22 mouse cellular contexts compared by ENCODE assay signal in the genomic region with DNA sequence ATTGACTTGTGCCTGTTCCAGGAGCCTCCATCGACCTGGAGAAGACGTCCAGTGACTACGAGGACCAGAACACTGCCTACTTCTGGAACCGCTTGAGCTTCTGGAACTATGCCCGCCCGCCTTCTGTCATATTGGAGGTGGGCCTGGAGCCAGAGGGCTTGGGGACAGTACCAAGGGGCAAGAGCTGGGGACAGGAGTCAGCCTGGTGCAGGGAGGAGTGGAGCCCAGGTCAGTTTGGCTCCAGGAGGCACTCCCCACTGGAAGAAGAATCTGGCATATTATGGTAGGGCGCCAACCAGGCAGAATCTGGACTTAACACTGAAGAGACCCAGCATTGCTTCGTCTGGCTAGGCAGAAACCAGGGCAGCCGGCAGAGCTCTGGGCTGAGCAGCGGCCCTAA. TPM values are rescaled to one million over a fixed set of nuclear protein-coding genes. Genes with fewer than 3 reads are reported as not detected.
DNase-seq lines count a peak whose midpoint lies in the region; TF ChIP-seq lines count a peak whose summit lies in the region.
"Had no signal": no experiment of that assay in that cellular context is flagged by ENCODE, and none has a peak within 500 bp of the region (broad histone marks: within the 10 kb centered on the region; RNA-seq: fewer than 3 reads in every experiment).

No protein-coding gene starts in this region.

- no peak overlapping the region for H3K27ac ChIP-seq in testis, adult 2 months (ENCODE audit: control insufficient read depth, insufficient read depth, low read depth, low read length)
- H3K27ac ChIP-seq: embryonic facial prominence, embryonic 10.5 days; forebrain, embryonic 15.5 days; heart, adult 2 months; layer of hippocampus, adult 2 months; liver, embryonic 14.5 days; midbrain, embryonic 15.5 days; stomach, embryonic 15.5 days had no signal

- H3K4me3 ChIP-seq in testis, adult 2 months (ENCODE audit: control insufficient read depth, low read depth, low read length), result peak overlapping the region; percentile 91
- H3K4me3 ChIP-seq: embryonic facial prominence, embryonic 10.5 days; forebrain, embryonic 15.5 days; heart, adult 2 months; layer of hippocampus, adult 2 months; midbrain, embryonic 15.5 days; stomach, embryonic 15.5 days had no signal

- H3K4me1 ChIP-seq in testis, adult 2 months (ENCODE audit: control insufficient read depth, insufficient read depth, low read length), result peaks cover 11% of the 10 kb centered on the region

- no peak for TF ChIP-seq POLR2A in testis, adult 2 months (IDR thresholded peaks at IDR 0.05; ENCODE audit: control insufficient read depth, low read depth, low read length)

- no peaks in the 10 kb centered on the region for H3K36me3 ChIP-seq in testis, adult 2 months (ENCODE audit: control insufficient read depth, insufficient read depth, low read length)

- peak; percentile 25 for DNase-seq in kidney, adult 9 months
- DNase-seq in kidney, postnatal 25 days, result no peak
- DNase-seq in testis, postnatal 14 days (ENCODE audit: low spot score), result no peak
- DNase-seq in cerebellum, adult 9-10 months, result peak; percentile 80
- DNase-seq in liver, result no peak
- no peak for DNase-seq in gastrocnemius, postnatal 36 days
- DNase-seq: heart, adult 2 months; thymus, postnatal 14 days had no signal

- TF ChIP-seq CTCF in testis, adult 2 months (IDR thresholded peaks at IDR 0.05; ENCODE audit: control insufficient read depth, insufficient read depth, insufficient replicate concordance, low read depth, low read length), result no peak

- intact Hi-C loops in gastrocnemius, postnatal 36 days (cut with DNase I), result no loop called here

- no peaks in the 10 kb centered on the region for H3K27me3 ChIP-seq in testis, adult 2 months (ENCODE audit: control insufficient read depth, insufficient read depth, low read length)
- H3K27me3 ChIP-seq: forebrain, embryonic 15.5 days; midbrain, embryonic 15.5 days; stomach, embryonic 15.5 days had no signal

RNA-seq across cellular contexts. Expression of a gene that starts 2.9 kb away (rescaled TPM):
- polyA plus RNA-seq in testis, adult 2 months (2012; rRNA removed), result 844 and 859 TPM in 2 replicates
- not detected for total RNA-seq in gastrocnemius, postnatal 36 days (2021)

RNA-seq across cellular contexts. Expression of a gene that starts 15.2 kb away (rescaled TPM):
- polyA plus RNA-seq in testis, adult 2 months (2012; rRNA removed), result 2.7 TPM in 2 replicates
- not detected for total RNA-seq in gastrocnemius, postnatal 36 days (2021)
- total RNA-seq: gastrocnemius, adult 8-10 months; heart, adult 2 months; layer of hippocampus, adult 2 months; megakaryocyte, adult 5-6 weeks had no signal
- polyA plus RNA-seq: embryonic facial prominence, embryonic 10.5 days; forebrain, embryonic 15.5 days; G1E; heart, embryonic 16.5 days; hindbrain, embryonic 11.5 days; limb, embryonic 11.5 days; liver, embryonic 14.5 days; midbrain, embryonic 15.5 days; spleen, adult 2 months had no signal

RNA-seq across cellular contexts. Expression of a gene that starts 43.8 kb away (rescaled TPM):
- polyA plus RNA-seq in testis, adult 2 months (2012; rRNA removed), result 16.1 and 22.1 TPM in 2 replicates
- 1 to 10 TPM; 8.3 to 9.6 TPM for total RNA-seq in gastrocnemius, postnatal 36 days (2021)

RNA-seq across cellular contexts. Expression of a gene that starts 43.9 kb away (rescaled TPM):
- 8.9 and 12.1 TPM in 2 replicates for polyA plus RNA-seq in testis, adult 2 months (2012; rRNA removed)
- total RNA-seq in gastrocnemius, postnatal 36 days (2021), result 1 to 10 TPM; 3.6 to 6.6 TPM

RNA-seq across cellular contexts. Expression of a gene that starts 59.0 kb away (rescaled TPM):
- 3.8 and 6.9 TPM in 2 replicates for polyA plus RNA-seq in testis, adult 2 months (2012; rRNA removed)
- 1 to 10 TPM; 4.2 to 4.4 TPM for total RNA-seq in gastrocnemius, postnatal 36 days (2021)

Comparison
In these comparisons a context has a peak if more than half of its experiments do, and no peak if none do; other contexts are left out.
1. DNase-seq: peak in kidney, adult 9 months (single experiment) and cerebellum, adult 9-10 months (single experiment); none in kidney, postnatal 25 days (0 of 2), testis, postnatal 14 days (single experiment), liver (single experiment) and gastrocnemius, postnatal 36 days (0 of 2).